Mouse (Mus musculus) heart, postnatal 0 days (tissue): ENCODE results near the gene Art1. TPM values are rescaled to one million over a fixed set of nuclear protein-coding genes. Genes with fewer than 3 reads are reported as not detected.
A peak's percentile ranks its signal among the peaks of the same experiment; 100 is the strongest.

Source experiments
- ATAC-seq: fragments of 200-750 bp; cut with Nextera tagmentation; 2 replicates; pipeline ENCODE4 v1.8.0; 2017; ENCODE audit warnings: low read depth, moderate number of reproducible peaks, moderate library complexity; ENCODE audit not compliant: insufficient read depth
- DNase-seq: peaks from one replicate; pipeline ENCODE4 v3.0.0-alpha.2; 2016; ENCODE audit warnings: low spot score
- H3K27ac ChIP-seq: fragments of 300-500 bp; sonication (generic); 2 replicates; pipeline ENCODE4 v1.5.1; 2014; ENCODE audit warnings: low read depth, mild to moderate bottlenecking
- H3K27me3 ChIP-seq: fragments of 300-500 bp; sonication (generic); 2 replicates; pipeline ENCODE4 v1.6.1; 2014; ENCODE audit warnings: low read length, mixed read lengths; ENCODE audit not compliant: control insufficient read depth, insufficient read depth
- H3K36me3 ChIP-seq: fragments of 300-500 bp; sonication (generic); replicated peaks from 2 replicates; pipeline ENCODE4 v1.6.1; 2014; ENCODE audit warnings: low read length, mixed read lengths; ENCODE audit not compliant: control insufficient read depth, insufficient read depth
- H3K4me1 ChIP-seq: fragments of 300-500 bp; sonication (generic); 2 replicates; pipeline ENCODE4 v1.6.1; 2014; ENCODE audit warnings: antibody characterized with exemption; ENCODE audit not compliant: control insufficient read depth, insufficient read depth
- H3K4me2 ChIP-seq: fragments of 300-500 bp; sonication (generic); 2 replicates; pipeline ENCODE4 v1.6.1; 2014; ENCODE audit warnings: low read depth, mild to moderate bottlenecking, low read length, moderate library complexity
- H3K4me3 ChIP-seq: fragments of 300-500 bp; sonication (generic); 2 replicates; pipeline ENCODE4 v1.5.1; 2014; ENCODE audit warnings: low read depth, low read length
- H3K9ac ChIP-seq: fragments of 300-500 bp; sonication (generic); replicated peaks from 2 replicates; pipeline ENCODE4 v1.6.1; 2014; ENCODE audit warnings: low read depth, low read length, mixed read lengths
- H3K9me3 ChIP-seq: fragments of 300-500 bp; sonication (generic); replicated peaks from 2 replicates; pipeline ENCODE4 v1.6.1; 2016; ENCODE audit warnings: low read length; ENCODE audit not compliant: control insufficient read depth
- CTCF ChIP-seq: IDR thresholded peaks from 2 replicates; pipeline ENCODE4 v1.5.1; 2016; ENCODE audit warnings: antibody characterized with exemption, control low read depth, low read depth
- EP300 ChIP-seq: IDR thresholded peaks from 2 replicates; pipeline ENCODE4 v1.6.1; 2016; ENCODE audit warnings: antibody characterized with exemption, low read depth
- WGBS: fragments of 180-500 bp; shearing (Covaris S2); extraction: QIAGEN DNeasy Blood & Tissue Kit; methylation state at CpG from one replicate; pipeline ENCODE4 v1.1.7; 2014; 5-methylcytosine and 5-hydroxymethylcytosine counted together
- polyA plus RNA-seq: library from polyadenylated mRNA; unstranded; fragments of >200 nt; fragmentation: Nextera tagmentation; extraction: Ambion mirVana; gene quantifications from 2 replicates; pipeline ENCODE4 v1.2.1, GENCODE M21; 2015
- total RNA-seq: library from RNA; depleted of rRNA; stranded (reverse); fragments of >200 nt; gene quantifications from 2 replicates; pipeline ENCODE4 v1.2.3, GENCODE M21; 2014; ENCODE audit warnings: low replicate concordance

Gene Art1
- total and polyA plus RNA-seq, 2 experiments from 2014 or later = 12.0 to 13.6 TPM

DNA sequence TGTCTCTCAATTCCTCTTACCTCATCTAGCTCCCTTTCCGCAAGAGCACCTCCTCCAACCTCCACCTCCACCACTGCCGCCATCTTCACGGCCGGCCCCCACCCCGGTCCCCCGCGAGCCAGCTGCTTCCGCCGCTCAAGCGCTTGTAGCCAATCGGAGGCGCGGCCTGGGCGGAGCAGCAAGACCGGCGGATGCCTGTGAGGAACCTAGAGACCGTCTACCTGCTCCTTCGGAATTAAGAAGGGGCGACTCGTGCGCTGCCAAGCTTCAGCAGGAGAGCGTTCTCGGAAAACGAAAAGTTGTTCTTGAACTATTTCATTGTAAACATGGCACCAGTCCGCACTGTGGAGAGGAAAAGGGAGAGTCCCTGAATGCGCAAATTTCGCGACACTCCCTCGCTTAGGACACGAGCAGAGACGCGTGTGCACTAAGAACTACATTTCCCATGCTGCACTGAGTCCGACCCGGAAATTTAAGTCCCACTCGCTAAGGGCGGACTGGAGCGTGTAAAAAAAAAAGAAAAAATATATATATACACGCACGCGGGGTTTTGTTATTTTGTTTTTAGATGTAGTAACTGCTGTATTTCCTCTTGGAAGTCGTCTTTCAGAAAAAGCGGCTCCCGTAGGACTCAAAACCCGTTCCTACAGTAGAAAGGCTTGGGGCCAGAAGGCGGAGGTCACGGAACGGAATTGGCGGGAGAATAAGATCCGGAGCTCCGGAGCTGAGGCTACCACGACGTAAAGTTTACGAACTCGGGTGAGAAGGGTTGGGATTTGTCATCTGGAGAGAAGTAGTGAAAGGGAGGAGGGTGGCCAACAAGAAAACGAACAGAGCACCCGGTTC is 36.3 kb upstream of the Art1 start, which contains the start of the genes Rnf121, Xndc1 and Xntrpc:
Rnf121 (minus strand) TSS at position 424 of the 846 bp plus-strand sequence.
Xndc1 (plus strand) TSS at position 466 of the 846 bp plus-strand sequence.
Xntrpc (plus strand) TSS at position 668 of the 846 bp plus-strand sequence.
- peak within 1 kb of the TSS; percentile 63 for H3K9ac ChIP-seq
- 0 out of 2 replicates have a peak, but pooled peaks cover 7% of the 10 kb centered on the region for H3K36me3 ChIP-seq
- peak; percentile 94 for DNase-seq
- no peaks in the 10 kb centered on the region for H3K27me3 ChIP-seq
- peak within 1 kb of the TSS; percentile 77 for H3K27ac ChIP-seq
- ATAC-seq = peak; percentile 98
- H3K4me2 ChIP-seq = peak within 1 kb of the TSS; percentile 78
- H3K4me3 ChIP-seq = peak within 1 kb of the TSS; percentile 76
- H3K4me1 ChIP-seq = peaks cover 17% of the 10 kb centered on the region
- no peaks in the 10 kb centered on the region for H3K9me3 ChIP-seq
- TF ChIP-seq EP300 = peak; percentile 70; the same call in 1 of the 2 replicates
- TF ChIP-seq CTCF = no peak
- under 1% methylated on average over 56 of the region's 56 CpGs for WGBS

DNA sequence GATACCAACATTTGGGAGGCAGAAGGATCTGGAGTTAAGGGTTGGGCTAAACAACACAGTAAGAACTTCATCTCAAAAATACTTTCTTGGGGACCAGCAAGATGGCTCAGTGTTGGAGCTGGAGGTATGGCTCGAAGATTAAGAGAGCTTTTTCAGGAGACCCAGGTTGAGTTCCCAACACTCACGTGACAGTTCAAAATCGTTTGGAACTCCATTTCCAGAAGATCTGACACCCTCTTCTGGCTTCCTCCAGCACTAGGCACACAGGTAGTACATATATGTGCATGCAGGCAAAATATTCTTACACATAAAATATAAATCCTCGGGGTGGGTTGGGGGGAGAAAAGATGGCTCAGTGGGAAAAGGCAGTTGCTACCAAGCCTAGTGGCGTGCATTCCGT is 35.2 kb upstream of the Art1 start:
- peaks cover 14% of the 10 kb centered on the region; the same call in 1 of the 2 replicates for H3K36me3 ChIP-seq
- no peak for TF ChIP-seq CTCF
- TF ChIP-seq EP300 = no peak
- 59% methylated on average over 6 of the region's 6 CpGs for WGBS
- peak overlapping the region; percentile 63; the same call in 1 of the 2 replicates for H3K9ac ChIP-seq
- H3K4me2 ChIP-seq = peak overlapping the region; percentile 78
- no peak overlapping the region for H3K27ac ChIP-seq
- peaks cover 17% of the 10 kb centered on the region for H3K4me1 ChIP-seq
- H3K4me3 ChIP-seq = peak overlapping the region; percentile 76
- no peaks in the 10 kb centered on the region for H3K27me3 ChIP-seq
- no peaks in the 10 kb centered on the region for H3K9me3 ChIP-seq
- no peak for ATAC-seq
- no peak for DNase-seq

DNA sequence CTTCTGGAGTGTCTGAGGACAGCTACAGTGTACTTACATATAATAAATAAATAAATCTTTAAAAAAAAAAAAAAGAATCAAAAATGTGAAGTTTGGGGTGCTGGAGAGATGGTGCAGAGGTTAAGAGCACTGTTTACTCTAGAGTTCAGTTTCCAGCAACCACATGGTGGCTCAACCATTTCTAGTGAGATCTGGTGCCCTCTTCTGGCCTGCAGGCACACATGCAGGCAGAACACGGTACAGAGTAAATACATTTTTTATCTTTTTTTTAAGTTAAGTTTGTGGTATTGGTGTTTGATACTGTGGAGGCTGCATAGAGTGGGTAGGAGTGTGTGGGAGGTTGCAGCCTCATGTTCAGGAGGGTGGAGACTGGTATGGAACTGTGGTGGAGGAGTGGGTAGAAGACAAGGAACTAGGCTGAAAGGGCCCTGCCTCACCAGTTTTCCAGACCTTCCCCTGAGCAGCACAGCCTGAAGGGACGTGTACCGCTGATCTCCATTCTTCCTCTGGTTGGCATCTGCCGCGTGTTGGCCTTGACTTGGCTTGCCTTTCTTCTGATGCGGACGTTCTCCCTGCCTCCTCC is 24.7 kb upstream of the Art1 start:
- DNase-seq (no peak), ATAC-seq (no peak)
- WGBS = 82% methylated on average over 7 of the region's 7 CpGs
- Histone ChIP-seq H3K4me1 (no peaks in the 10 kb centered on the region), H3K9ac (no peak overlapping the region), H3K4me3 (no peak overlapping the region), H3K9me3 (no peaks in the 10 kb centered on the region), H3K27me3 (no peaks in the 10 kb centered on the region), H3K27ac (no peak overlapping the region), H3K36me3 (peaks cover 80% of the 10 kb centered on the region), H3K4me2 (no peak overlapping the region)
- TF ChIP-seq EP300 (no peak), CTCF (peak; percentile 49)

DNA sequence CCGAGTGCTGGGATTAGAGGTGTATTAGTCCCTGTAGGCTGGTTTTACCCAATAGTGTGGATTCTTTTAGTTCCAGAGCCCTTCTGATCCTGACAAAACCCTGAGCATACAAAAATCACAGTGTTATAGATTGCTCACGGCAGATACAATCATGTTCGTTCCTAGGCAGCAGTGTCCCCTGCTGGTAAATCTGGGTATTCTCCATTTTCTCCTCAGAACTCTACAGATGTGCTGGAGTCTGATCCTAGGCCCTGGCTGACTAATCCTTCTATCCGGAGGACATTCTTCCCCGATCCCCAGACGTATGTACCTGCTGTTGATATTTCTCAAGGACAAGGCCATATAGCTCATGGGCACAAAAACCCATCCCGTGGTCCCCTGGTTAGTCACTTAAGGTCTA is 23.0 kb upstream of the Art1 start:
- Histone ChIP-seq H3K27ac (no peak overlapping the region), H3K36me3 (peaks cover 78% of the 10 kb centered on the region), H3K4me2 (no peak overlapping the region), H3K4me3 (no peak overlapping the region), H3K9ac (no peak overlapping the region), H3K9me3 (no peaks in the 10 kb centered on the region), H3K4me1 (no peaks in the 10 kb centered on the region), H3K27me3 (no peaks in the 10 kb centered on the region)
- peak; percentile 64 for TF ChIP-seq CTCF
- no peak for TF ChIP-seq EP300
- ATAC-seq (no peak), DNase-seq (no peak)
- WGBS = 75% methylated on average over 7 of the region's 7 CpGs

DNA sequence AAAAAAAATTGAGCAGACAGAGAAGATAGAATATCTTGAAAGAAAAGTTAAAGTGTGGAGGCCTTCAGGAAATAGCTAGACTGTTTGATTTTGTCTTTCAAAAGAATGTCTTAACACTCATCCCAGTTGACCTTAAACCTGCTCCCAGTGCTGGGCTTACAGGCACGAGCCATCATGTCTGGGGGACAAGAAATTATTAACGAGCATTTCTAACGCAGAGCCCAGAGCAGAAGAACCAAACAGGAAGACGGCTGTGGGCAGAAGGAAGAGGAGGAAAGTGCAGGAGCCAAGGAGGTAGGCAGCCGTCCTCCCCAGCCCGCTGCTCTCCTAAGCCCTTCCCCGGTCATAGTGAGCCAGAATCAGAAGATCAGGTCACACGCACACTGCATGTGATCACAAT is 21.2 kb upstream of the Art1 start:
- H3K36me3 ChIP-seq = peaks cover 73% of the 10 kb centered on the region
- no peak for ATAC-seq

More for the DNA sequence above, 21.2 kb upstream of the Art1 start:
- H3K4me1 ChIP-seq = no peaks in the 10 kb centered on the region
- H3K27me3 ChIP-seq = no peaks in the 10 kb centered on the region
- no peak overlapping the region for H3K9ac ChIP-seq
- H3K27ac ChIP-seq = no peak overlapping the region
- H3K4me3 ChIP-seq = no peak overlapping the region
- DNase-seq = no peak
- H3K4me2 ChIP-seq = no peak overlapping the region
- TF ChIP-seq CTCF (no peak), EP300 (no peak)
- H3K9me3 ChIP-seq = no peaks in the 10 kb centered on the region
- WGBS = 89% methylated on average over 8 of the region's 8 CpGs
